Mouse (Mus musculus): ENCODE measurements at regions not wholly inside any gene's neighbourhood (a gene's known extent, or its start where the extent isn't known, plus 50 kb on each side); places are given as distances from the start of the nearest gene placed in this dataset.
A peak's percentile ranks its signal among the peaks of the same experiment; 100 is the strongest.

DNA sequence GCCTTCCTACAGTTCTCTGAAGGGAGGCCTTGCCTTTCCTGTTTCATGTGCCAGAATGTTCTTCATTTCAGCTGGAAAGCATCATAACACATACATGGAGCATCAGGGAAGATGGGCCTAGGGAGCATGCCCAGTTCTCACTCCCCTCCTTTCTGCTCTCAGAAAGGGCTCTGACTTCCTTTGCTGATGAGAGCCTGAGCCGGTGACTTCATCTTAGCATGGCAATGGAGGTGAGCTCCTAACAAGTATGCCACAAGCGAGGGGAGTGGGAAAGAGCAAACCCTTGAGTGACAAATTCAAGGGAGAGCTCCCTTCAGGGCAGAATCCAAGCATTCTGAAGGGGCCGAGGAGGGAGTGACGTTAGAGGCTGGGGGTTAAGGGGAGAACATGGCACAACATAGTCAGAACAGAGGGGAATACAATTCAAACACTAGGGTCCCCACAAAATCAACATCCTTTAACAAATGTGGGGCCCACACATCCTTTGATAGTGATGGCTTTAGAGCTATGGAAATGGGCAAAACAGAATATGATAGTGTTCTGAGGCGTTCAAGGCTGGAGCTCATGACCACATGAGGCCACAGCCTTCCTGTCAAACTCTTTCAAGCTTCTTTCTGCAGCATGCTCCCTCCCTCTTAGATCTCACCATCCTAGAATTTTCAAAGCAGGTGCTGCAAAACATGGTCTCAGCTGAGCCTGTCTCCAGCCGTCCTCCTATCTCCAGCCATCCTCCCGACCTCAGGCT, 437.4 kb upstream of the 3110018I06Rik start:
- Histone ChIP-seq H3K27ac (no peak overlapping the region), H3K27me3 (ENCODE audit: insufficient read depth, low read length) (no peaks in the 10 kb centered on the region), H3K4me3 (ENCODE audit: low read length) (no peak overlapping the region), H3K36me3 (ENCODE audit: insufficient read depth, low read length) (no peaks in the 10 kb centered on the region), H3K9ac (replicated peaks; ENCODE audit: low read length) (no peak overlapping the region), H3K9me3 (ENCODE audit: low read length) (no peaks in the 10 kb centered on the region), H3K4me1 (ENCODE audit: insufficient read depth, low read length) (no peaks in the 10 kb centered on the region), H3K4me2 (ENCODE audit: low read depth, low read length) (no peak overlapping the region)
- ATAC-seq (no peak), DNase-seq (ENCODE audit: low spot score) (no peak)
- TF ChIP-seq CTCF (IDR thresholded peaks at IDR 0.05; ENCODE audit: low read depth): no peak
- WGBS: 87% methylated on average over 7 of the region's 7 CpGs

DNA sequence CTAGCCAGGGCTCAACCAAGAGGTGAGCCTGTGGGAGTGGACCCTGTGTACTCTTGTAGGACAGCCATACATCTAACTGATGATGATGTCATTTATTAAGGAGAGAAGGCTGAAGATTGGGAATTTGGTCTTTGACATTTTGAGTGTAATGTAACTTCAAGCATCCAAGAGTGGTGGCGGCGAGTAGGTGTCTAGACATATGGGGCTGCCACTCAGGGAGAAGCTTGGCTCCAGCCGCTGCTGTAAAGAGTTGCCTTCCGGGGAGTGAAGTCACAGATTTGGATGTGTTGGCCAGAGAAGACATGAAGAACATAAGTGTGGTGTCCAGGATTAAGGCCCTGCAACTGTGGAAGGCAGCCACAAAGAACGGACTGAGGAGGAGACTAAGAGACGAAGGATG, 436.3 kb upstream of the 3110018I06Rik start:
- DNase-seq (ENCODE audit: low spot score) (no peak), ATAC-seq (no peak)
- no peaks in the 10 kb centered on the region for H3K27me3 ChIP-seq (ENCODE audit: insufficient read depth, low read length)
- no peak for TF ChIP-seq CTCF (IDR thresholded peaks at IDR 0.05; ENCODE audit: low read depth)
- H3K27ac ChIP-seq: no peak overlapping the region
- no peak overlapping the region for H3K9ac ChIP-seq (replicated peaks; ENCODE audit: low read length)
- 96% methylated on average over 6 of the region's 6 CpGs for WGBS
- H3K4me2 ChIP-seq (ENCODE audit: low read depth, low read length): no peak overlapping the region
- no peaks in the 10 kb centered on the region for H3K36me3 ChIP-seq (ENCODE audit: insufficient read depth, low read length)
- H3K4me1 ChIP-seq (ENCODE audit: insufficient read depth, low read length): no peaks in the 10 kb centered on the region
- H3K9me3 ChIP-seq (ENCODE audit: low read length): no peaks in the 10 kb centered on the region
- no peak overlapping the region for H3K4me3 ChIP-seq (ENCODE audit: low read length)

DNA sequence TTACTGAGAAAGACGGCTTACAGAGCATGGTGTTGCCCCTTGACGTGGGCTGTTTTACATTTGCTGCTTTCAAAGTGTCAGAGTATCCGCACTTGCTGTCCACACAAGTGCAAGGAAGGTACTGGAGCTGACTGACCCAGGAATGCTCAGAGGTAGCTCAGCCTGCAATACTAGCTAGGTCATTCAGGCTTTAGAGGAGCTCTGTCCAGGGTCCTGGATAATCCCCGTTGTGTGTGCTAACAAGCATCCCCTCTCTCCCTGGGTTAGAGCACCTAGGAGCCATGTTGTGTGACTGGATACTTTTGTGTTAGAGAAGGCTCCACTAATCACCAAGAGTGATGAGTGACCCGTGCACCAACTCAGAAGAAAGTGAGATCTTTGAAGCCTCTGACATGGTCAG, 431.9 kb upstream of the 3110018I06Rik start:
- Histone ChIP-seq H3K4me2 (ENCODE audit: low read depth, low read length) (no peak overlapping the region), H3K4me3 (ENCODE audit: low read length) (no peak overlapping the region), H3K9ac (replicated peaks; ENCODE audit: low read length) (no peak overlapping the region), H3K27me3 (ENCODE audit: insufficient read depth, low read length) (no peaks in the 10 kb centered on the region), H3K27ac (no peak overlapping the region), H3K9me3 (ENCODE audit: low read length) (no peaks in the 10 kb centered on the region), H3K4me1 (ENCODE audit: insufficient read depth, low read length) (no peaks in the 10 kb centered on the region; the same call in 1 of the 2 replicates), H3K36me3 (ENCODE audit: insufficient read depth, low read length) (no peaks in the 10 kb centered on the region)
- WGBS: 45% methylated on average over 5 of the region's 5 CpGs
- DNase-seq (ENCODE audit: low spot score) (no peak), ATAC-seq (no peak)
- no peak for TF ChIP-seq CTCF (IDR thresholded peaks at IDR 0.05; ENCODE audit: low read depth)

DNA sequence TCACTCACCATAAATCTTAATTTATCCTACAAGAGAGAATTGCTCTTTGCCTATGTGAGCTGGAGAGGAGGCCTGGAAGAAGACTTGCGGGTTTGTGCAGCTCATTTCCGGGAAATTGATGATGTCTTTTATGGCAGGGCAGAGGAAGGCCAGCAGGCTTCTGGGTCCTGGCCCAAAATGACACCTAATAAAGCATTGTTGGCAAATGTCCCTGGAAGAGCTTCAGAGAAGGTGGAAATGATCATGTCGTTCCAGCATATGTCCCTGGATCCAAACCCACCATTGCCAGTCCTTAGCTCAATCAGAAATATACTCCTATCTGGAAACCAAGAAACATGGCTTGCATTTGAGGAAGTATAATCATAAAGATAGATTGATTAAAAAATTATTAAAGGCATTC, 427.9 kb upstream of the 3110018I06Rik start:
- no peaks in the 10 kb centered on the region for H3K36me3 ChIP-seq (ENCODE audit: insufficient read depth, low read length)
- WGBS: 58% methylated on average over 3 of the region's 3 CpGs
- H3K27me3 ChIP-seq (ENCODE audit: insufficient read depth, low read length): no peaks in the 10 kb centered on the region
- ATAC-seq: no peak
- H3K4me2 ChIP-seq (ENCODE audit: low read depth, low read length): no peak overlapping the region
- no peak overlapping the region for H3K9ac ChIP-seq (replicated peaks; ENCODE audit: low read length)
- peak; percentile 46 for DNase-seq (ENCODE audit: low spot score)
- H3K9me3 ChIP-seq (ENCODE audit: low read length): no peaks in the 10 kb centered on the region
- no peak overlapping the region for H3K27ac ChIP-seq
- H3K4me3 ChIP-seq (ENCODE audit: low read length): no peak overlapping the region
- TF ChIP-seq CTCF (IDR thresholded peaks at IDR 0.05; ENCODE audit: low read depth): no peak
- H3K4me1 ChIP-seq (ENCODE audit: insufficient read depth, low read length): no peaks in the 10 kb centered on the region; the same call in 1 of the 2 replicates

DNA sequence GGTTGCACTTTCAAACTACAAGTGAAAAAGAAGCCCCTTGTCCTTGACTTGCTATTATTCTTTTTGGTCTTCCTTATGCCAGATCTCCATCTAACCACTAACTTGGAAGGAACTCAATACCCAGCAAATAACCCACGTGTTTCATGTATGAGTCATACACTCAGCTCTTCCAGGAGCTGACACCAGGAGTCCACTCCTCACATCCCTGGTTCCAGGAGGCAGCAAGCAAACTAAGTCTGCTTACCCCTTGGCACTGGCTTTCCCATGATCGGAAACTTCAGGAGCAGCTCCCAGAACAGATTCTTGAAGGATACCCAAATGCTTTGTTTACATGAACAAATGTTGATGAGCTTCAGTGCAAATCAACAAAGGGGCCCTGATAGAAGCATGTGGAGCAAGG, 421.1 kb upstream of the 3110018I06Rik start:
- WGBS: 76% methylated on average over 2 of the region's 2 CpGs
- Histone ChIP-seq H3K9me3 (ENCODE audit: low read length) (no peaks in the 10 kb centered on the region), H3K36me3 (ENCODE audit: insufficient read depth, low read length) (no peaks in the 10 kb centered on the region), H3K9ac (replicated peaks; ENCODE audit: low read length) (no peak overlapping the region), H3K4me2 (ENCODE audit: low read depth, low read length) (no peak overlapping the region), H3K4me3 (ENCODE audit: low read length) (no peak overlapping the region), H3K27ac (no peak overlapping the region), H3K4me1 (ENCODE audit: insufficient read depth, low read length) (no peaks in the 10 kb centered on the region), H3K27me3 (ENCODE audit: insufficient read depth, low read length) (no peaks in the 10 kb centered on the region)
- DNase-seq (ENCODE audit: low spot score) (no peak), ATAC-seq (no peak)
- TF ChIP-seq CTCF (IDR thresholded peaks at IDR 0.05; ENCODE audit: low read depth): no peak

DNA sequence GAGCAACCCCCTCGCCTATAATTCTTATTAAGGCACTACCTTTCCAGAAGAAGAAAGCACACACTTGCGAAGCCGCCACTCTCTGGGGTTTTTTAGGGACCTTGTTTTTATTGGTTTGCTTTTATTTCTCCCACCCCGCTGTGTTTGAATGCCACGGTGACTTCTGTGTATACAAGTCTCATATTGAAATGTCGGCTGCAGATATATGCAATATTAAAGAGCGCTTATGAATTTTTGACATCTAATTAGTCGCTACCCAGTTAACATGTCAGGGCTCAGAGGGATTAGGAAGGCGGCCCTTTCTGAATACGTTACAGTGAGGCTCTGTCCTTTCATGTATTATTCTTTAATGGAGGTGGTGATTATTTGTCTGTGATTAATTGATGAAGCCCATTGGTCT, 405.9 kb upstream of the 3110018I06Rik start:
- ATAC-seq (no peak), DNase-seq (ENCODE audit: low spot score) (no peak)
- Histone ChIP-seq H3K9ac (replicated peaks; ENCODE audit: low read length) (no peak overlapping the region), H3K9me3 (ENCODE audit: low read length) (no peaks in the 10 kb centered on the region), H3K36me3 (ENCODE audit: insufficient read depth, low read length) (no peaks in the 10 kb centered on the region), H3K27ac (no peak overlapping the region), H3K4me1 (ENCODE audit: insufficient read depth, low read length) (peaks cover 6% of the 10 kb centered on the region; the same call in 1 of the 2 replicates), H3K4me2 (ENCODE audit: low read depth, low read length) (no peak overlapping the region), H3K4me3 (ENCODE audit: low read length) (no peak overlapping the region), H3K27me3 (ENCODE audit: insufficient read depth, low read length) (no peaks in the 10 kb centered on the region)
- no peak for TF ChIP-seq CTCF (IDR thresholded peaks at IDR 0.05; ENCODE audit: low read depth)
- 45% methylated on average over 10 of the region's 10 CpGs for WGBS

Measured in hindbrain, postnatal 0 days (tissue).